Mouse (Mus musculus): ENCODE results near the gene Olfr397.

The Olfr397 gene

DNA sequence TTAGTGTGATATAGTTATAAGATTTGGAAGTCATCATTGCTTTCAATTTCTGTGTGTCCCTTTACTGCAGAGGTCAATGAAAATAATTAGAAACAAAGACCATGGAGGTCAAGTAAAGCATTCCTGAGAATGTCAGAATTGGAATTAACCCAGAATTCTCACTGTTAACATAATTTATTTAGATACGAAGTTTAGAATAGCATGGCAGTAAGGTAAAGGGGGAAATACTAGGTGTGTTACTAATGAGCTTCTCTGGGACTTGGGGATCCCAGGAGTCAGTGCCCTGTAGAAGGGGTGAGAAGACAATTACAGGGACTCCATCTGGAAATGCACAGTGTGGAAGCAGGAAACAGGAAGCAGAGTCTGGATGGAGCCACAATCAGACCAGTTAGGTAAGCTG is at the start of gene Olfr397:
Olfr397 (plus strand) TSS at position 301 of the 400 bp plus-strand sequence.
- in situ Hi-C loops (cut with MboI; ENCODE audit: low sequenced_read_pairs) = no loop called here

GRCm38 (mm10) chr11:73936377-73936776 is 24.2 kb upstream of the Olfr397 start, which contains the start of gene Olfr23:
Gene Olfr23 (plus strand): TSS chr11:73936677.
- in situ Hi-C loops (cut with MboI; ENCODE audit: low sequenced_read_pairs) = no loop called here

DNA sequence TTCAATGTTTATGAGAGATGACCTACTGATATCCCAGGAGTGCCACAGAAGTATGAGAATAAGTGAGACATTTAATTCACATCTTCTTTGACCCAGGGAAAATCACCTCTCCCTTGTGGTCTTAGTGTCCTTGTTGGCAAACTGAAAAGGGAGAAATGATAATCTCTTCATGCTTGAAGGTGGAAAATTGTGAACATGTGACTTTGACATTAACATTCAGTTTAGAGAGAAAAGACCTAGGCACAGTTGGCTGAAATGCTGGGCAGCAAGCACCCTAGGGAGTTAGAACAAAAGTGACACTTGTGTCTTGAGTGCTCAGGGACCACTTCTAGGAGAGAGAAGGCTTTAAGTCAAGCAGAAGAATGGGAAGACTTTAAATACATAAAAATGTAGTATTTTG is 29.7 kb downstream of the Olfr397 start, which contains the start of gene Olfr398:
Olfr398 (minus strand) TSS at position 101 of the 400 bp plus-strand sequence.
- in situ Hi-C loops (cut with MboI; ENCODE audit: low sequenced_read_pairs) = no loop called here

- in situ Hi-C loops (cut with MboI; ENCODE audit: low sequenced_read_pairs) = no loop called here
Measured at GRCm38 (mm10) chr11:73993115-73993514, 32.5 kb downstream of the Olfr397 start.

Measured in CH12F3 (cell line).